Mouse (Mus musculus): ENCODE measurements around the gene Uaca. TPM values are rescaled to one million over a fixed set of nuclear protein-coding genes. Genes with fewer than 3 reads are reported as not detected.
A peak's percentile ranks its signal among the peaks of the same experiment; 100 is the strongest.
"Not testable (repeated sequence)": the region's sequence is repeated elsewhere in the genome, so short reads cannot be mapped to it uniquely, and the experiment has no call there.

The Uaca gene
- polyA plus RNA-seq, 1 experiment from 2014 or later, result 13.6 TPM

DNA sequence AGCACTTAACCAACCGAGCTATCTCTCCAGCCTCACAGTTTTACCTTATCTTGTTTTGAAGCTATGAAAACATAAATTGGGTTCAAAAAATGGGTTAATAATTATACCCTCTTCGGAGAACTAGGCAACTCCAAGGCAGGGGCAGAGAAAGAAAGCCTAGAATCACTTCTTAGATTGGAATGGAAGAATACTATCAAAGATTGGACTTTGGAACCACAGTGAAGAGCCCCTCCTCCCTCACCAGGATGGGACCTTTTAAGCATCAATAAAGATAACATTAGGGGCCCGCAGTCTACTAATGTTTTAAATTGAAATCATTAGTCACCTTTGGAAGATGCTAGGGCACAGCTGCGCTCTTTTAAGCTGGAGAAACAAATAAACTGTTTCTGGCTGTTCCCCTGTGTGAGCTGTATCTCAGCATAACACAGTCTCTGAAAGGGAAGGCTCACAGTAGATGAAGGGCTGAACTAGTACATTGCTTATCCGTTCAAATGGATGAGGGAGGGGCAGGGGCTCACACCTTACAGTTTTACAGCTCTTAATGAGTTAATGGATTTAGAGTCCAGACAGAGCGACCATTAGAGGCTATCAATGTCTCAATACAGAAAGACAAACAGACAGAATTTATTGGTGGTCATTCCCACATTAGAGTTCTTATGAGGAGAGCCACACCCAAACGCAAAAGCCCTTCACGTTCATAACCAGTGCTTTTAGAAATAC is 6.5 kb downstream of the Uaca start:
- no peak overlapping the region for H3K27ac ChIP-seq (ENCODE audit: low read length)
- H3K4me1 ChIP-seq (ENCODE audit: control insufficient read depth, insufficient read depth, low read length), result no peaks in the 10 kb centered on the region
- no peak for ATAC-seq
- WGBS, result 85% methylated on average over 8 of the region's 8 CpGs
- no peak overlapping the region for H3K9ac ChIP-seq (ENCODE audit: low read depth, low read length)
- H3K4me2 ChIP-seq (ENCODE audit: low read length), result no peak overlapping the region
- no peaks in the 10 kb centered on the region for H3K9me3 ChIP-seq (replicated peaks; ENCODE audit: control insufficient read depth, low read length, poor library complexity, severe bottlenecking)
- H3K36me3 ChIP-seq (ENCODE audit: control insufficient read depth, insufficient read depth, low read length), result no peaks in the 10 kb centered on the region
- no peak overlapping the region for H3K4me3 ChIP-seq (ENCODE audit: low read depth, low read length)
- H3K27me3 ChIP-seq (ENCODE audit: control insufficient read depth, insufficient read depth, low read depth, low read length), result no peaks in the 10 kb centered on the region

DNA sequence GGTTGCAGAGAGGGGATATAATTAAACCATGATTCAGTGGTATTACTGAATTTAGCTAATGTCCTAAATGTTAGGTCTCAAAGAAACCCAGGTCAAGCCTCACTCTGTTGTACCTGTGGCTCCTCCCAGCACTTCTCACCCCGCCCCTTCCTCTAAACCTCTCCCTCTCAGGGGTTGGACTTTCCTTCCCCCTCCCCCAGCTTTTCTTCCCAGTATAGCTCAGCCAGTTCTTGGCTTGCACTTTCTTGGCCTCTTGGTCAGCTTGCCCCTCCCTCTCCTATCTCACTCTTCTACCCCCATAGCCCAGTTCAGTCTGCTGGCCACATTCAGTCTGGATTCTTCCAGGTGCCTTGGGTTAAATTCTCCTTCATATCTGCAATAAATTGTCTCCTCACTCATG is 7.4 kb downstream of the Uaca start:
- Histone ChIP-seq H3K4me3 (ENCODE audit: low read depth, low read length) (no peak overlapping the region), H3K9ac (ENCODE audit: low read depth, low read length) (no peak overlapping the region), H3K4me2 (ENCODE audit: low read length) (no peak overlapping the region), H3K4me1 (ENCODE audit: control insufficient read depth, insufficient read depth, low read length) (no peaks in the 10 kb centered on the region), H3K27me3 (ENCODE audit: control insufficient read depth, insufficient read depth, low read depth, low read length) (no peaks in the 10 kb centered on the region), H3K36me3 (ENCODE audit: control insufficient read depth, insufficient read depth, low read length) (no peaks in the 10 kb centered on the region), H3K27ac (ENCODE audit: low read length) (no peak overlapping the region), H3K9me3 (replicated peaks; ENCODE audit: control insufficient read depth, low read length, poor library complexity, severe bottlenecking) (no peaks in the 10 kb centered on the region)
- 60% methylated on average over 1 of the region's 1 CpGs for WGBS
- ATAC-seq, result no peak

DNA sequence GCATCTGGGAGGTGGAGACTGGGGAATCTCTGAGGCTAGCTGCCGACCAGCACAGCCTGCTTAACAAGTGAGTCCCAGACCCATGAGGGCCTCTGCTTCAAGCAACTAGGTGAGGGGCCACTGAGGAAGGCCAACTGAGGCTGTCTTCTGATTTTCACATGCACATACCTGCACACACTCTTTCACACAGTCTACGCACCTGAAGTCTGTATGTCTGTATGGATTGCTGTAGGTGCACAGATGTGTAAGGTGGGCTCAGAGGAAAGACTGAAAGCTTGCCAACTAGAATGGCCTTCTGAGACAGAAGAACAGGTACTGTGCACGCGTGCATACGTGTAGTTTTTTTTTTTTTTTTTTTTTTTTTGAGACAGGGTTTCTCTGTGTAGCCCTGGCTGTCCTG is 8.0 kb downstream of the Uaca start:
- Histone ChIP-seq H3K4me1 (ENCODE audit: control insufficient read depth, insufficient read depth, low read length) (no peaks in the 10 kb centered on the region), H3K27ac (ENCODE audit: low read length) (no peak overlapping the region), H3K36me3 (ENCODE audit: control insufficient read depth, insufficient read depth, low read length) (no peaks in the 10 kb centered on the region), H3K4me2 (ENCODE audit: low read length) (no peak overlapping the region), H3K4me3 (ENCODE audit: low read depth, low read length) (no peak overlapping the region), H3K9me3 (replicated peaks; ENCODE audit: control insufficient read depth, low read length, poor library complexity, severe bottlenecking) (no peaks in the 10 kb centered on the region), H3K27me3 (ENCODE audit: control insufficient read depth, insufficient read depth, low read depth, low read length) (no peaks in the 10 kb centered on the region), H3K9ac (ENCODE audit: low read depth, low read length) (no peak overlapping the region)
- no peak for ATAC-seq
- 97% methylated on average over 5 of the region's 5 CpGs for WGBS

DNA sequence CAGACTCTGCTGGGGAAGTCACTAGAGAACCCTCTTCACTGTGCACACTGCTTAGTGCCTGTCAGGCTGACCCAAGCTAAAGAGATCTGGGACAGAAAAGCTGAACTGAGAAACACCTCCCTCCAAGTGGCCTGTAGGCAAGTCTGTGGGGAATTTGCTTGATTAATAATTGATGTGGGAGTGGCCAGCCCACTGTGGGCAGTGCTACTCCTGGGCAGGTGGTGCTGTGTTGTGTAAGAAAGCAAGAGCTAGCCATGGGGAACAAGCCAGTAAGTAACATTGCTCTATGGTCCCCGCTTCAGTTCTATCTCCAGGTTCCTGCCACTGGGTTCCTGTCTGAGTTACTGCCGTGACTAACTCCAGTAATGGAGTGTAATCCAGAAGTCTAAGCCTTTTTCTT is 11.7 kb downstream of the Uaca start:
- no peak overlapping the region for H3K27ac ChIP-seq (ENCODE audit: low read length)
- 95% methylated on average over 2 of the region's 2 CpGs for WGBS
- H3K4me1 ChIP-seq (ENCODE audit: control insufficient read depth, insufficient read depth, low read length), result no peaks in the 10 kb centered on the region
- no peaks in the 10 kb centered on the region for H3K27me3 ChIP-seq (ENCODE audit: control insufficient read depth, insufficient read depth, low read depth, low read length)
- no peak overlapping the region for H3K4me3 ChIP-seq (ENCODE audit: low read depth, low read length)
- no peaks in the 10 kb centered on the region for H3K36me3 ChIP-seq (ENCODE audit: control insufficient read depth, insufficient read depth, low read length)
- H3K9ac ChIP-seq (ENCODE audit: low read depth, low read length), result no peak overlapping the region
- ATAC-seq, result no peak
- H3K9me3 ChIP-seq (replicated peaks; ENCODE audit: control insufficient read depth, low read length, poor library complexity, severe bottlenecking), result no peaks in the 10 kb centered on the region
- no peak overlapping the region for H3K4me2 ChIP-seq (ENCODE audit: low read length)

DNA sequence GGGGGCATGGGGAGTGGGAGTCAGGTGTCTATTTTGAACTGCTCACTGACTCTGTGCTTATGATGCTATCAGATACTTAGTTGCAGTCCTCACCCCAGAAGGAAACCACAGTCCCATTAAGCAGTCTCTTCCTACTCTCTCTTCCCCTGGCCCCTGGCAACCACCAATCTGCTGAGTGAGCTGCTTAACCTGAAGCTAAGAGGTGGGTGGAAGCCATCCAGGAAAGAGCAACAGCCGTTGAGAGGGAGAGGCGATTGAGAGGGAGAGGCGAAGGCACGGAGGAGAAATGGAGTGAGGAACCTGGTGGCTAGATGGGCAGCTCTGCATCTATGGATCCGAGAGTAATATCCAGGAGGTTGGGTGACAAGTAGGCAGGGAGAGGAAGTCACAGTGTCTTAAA is 13.7 kb downstream of the Uaca start:
- H3K4me1 ChIP-seq (ENCODE audit: control insufficient read depth, insufficient read depth, low read length), result no peaks in the 10 kb centered on the region
- WGBS, result 92% methylated on average over 5 of the region's 5 CpGs

DNA sequence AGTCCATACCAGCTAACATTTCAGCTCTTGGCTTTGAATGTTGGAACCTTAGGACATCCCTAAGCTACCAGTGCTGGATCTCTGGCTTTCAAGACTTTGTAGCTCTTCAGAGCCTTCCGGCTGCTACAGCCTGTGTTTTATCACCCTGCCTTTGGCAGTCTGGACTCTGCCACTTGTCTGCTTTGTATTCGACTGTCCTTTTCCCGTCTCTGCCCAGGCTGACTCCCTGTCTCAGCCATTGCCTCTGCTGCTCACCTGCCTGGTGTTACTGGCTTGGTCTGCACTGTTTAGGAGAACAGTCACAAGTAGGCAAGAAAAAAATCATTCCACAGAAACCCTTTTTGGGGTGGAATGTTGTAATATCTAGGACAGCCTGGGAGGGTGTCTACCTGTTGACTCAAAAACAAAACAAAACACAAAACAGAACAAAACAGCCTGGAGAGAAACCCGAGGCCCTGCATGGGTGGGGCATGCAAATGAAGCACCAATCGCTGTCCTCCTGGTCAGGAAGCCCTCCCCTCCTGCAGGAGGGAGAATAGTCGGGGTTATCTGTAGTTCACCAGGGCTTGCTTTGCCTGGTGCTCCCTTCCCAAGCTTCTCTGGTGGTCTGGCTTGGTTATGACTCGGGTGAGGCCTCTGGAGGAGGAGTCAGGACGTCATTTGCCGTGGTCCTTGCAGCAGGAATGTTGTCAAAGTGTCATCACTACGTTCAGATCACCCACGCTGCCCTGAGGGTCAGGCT is 19.0 kb downstream of the Uaca start:
- Histone ChIP-seq H3K4me1 (ENCODE audit: control insufficient read depth, insufficient read depth, low read length) (no peaks in the 10 kb centered on the region), H3K27me3 (ENCODE audit: control insufficient read depth, insufficient read depth, low read depth, low read length) (no peaks in the 10 kb centered on the region), H3K27ac (ENCODE audit: low read length) (no peak overlapping the region), H3K4me2 (ENCODE audit: low read length) (0 out of 2 replicates have a peak overlapping the region, but pooled peaks have one; percentile 3), H3K36me3 (ENCODE audit: control insufficient read depth, insufficient read depth, low read length) (no peaks in the 10 kb centered on the region), H3K9me3 (replicated peaks; ENCODE audit: control insufficient read depth, low read length, poor library complexity, severe bottlenecking) (no peaks in the 10 kb centered on the region), H3K9ac (ENCODE audit: low read depth, low read length) (no peak overlapping the region), H3K4me3 (ENCODE audit: low read depth, low read length) (no peak overlapping the region)
- no peak for ATAC-seq
- 15% methylated on average over 11 of the region's 11 CpGs for WGBS

More for the DNA sequence above, 13.7 kb downstream of the Uaca start:
- no peaks in the 10 kb centered on the region for H3K9me3 ChIP-seq (replicated peaks; ENCODE audit: control insufficient read depth, low read length, poor library complexity, severe bottlenecking)
- no peak overlapping the region for H3K4me3 ChIP-seq (ENCODE audit: low read depth, low read length)
- no peaks in the 10 kb centered on the region for H3K27me3 ChIP-seq (ENCODE audit: control insufficient read depth, insufficient read depth, low read depth, low read length)
- H3K36me3 ChIP-seq (ENCODE audit: control insufficient read depth, insufficient read depth, low read length), result no peaks in the 10 kb centered on the region
- H3K27ac ChIP-seq (ENCODE audit: low read length), result no peak overlapping the region
- ATAC-seq, result no peak
- no peak overlapping the region for H3K9ac ChIP-seq (ENCODE audit: low read depth, low read length)
- H3K4me2 ChIP-seq (ENCODE audit: low read length), result no peak overlapping the region

DNA sequence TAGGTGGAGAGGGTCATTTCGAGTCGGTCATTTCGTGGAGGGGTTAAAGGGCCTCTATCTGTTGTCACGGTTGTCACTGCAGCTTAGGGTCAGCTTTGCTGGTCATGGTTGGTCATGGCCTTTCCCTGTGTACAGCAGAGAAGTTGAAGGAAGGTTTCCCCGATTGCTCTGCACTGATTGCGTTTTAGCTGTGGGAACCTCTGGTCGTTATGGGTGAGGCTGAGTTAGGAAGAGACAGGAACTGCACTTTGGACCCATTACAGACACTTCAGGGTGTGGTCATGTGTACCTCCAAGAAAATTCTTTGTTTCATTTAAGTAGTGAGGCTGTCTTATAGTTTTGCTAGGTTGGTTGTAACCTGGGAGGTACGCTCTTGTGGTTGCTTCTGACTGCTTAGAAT is 21.2 kb downstream of the Uaca start:
- no peaks in the 10 kb centered on the region for H3K4me1 ChIP-seq (ENCODE audit: control insufficient read depth, insufficient read depth, low read length)
- 71% methylated on average over 8 of the region's 8 CpGs for WGBS

DNA sequence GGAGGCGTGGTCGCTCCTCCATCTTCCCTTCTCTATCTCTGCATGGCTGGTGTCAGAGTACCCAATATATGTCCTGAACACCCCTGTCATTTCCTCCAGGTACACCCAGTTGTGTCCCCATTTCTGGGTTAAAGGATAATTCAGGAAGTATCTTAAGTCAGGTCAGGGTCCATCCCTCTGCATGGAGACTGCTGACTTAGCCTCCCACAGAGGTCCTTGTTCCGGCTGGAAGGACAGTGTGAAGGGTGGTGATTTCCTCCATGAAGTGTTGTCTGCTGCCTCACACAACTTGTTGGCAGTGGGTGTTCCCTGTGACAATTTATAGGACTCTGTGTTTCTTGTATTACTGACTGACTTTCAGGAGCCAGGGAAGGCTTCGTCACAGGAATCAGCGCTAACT is 23.2 kb downstream of the Uaca start:
- no peak overlapping the region for H3K9ac ChIP-seq (ENCODE audit: low read depth, low read length)
- no peaks in the 10 kb centered on the region for H3K36me3 ChIP-seq (ENCODE audit: control insufficient read depth, insufficient read depth, low read length)
- H3K4me1 ChIP-seq (ENCODE audit: control insufficient read depth, insufficient read depth, low read length), result no peaks in the 10 kb centered on the region
- no peak for ATAC-seq
- 88% methylated on average over 5 of the region's 5 CpGs for WGBS
- H3K4me2 ChIP-seq (ENCODE audit: low read length), result no peak overlapping the region
- no peak overlapping the region for H3K27ac ChIP-seq (ENCODE audit: low read length)
- no peaks in the 10 kb centered on the region for H3K9me3 ChIP-seq (replicated peaks; ENCODE audit: control insufficient read depth, low read length, poor library complexity, severe bottlenecking)
- no peak overlapping the region for H3K4me3 ChIP-seq (ENCODE audit: low read depth, low read length)
- no peaks in the 10 kb centered on the region for H3K27me3 ChIP-seq (ENCODE audit: control insufficient read depth, insufficient read depth, low read depth, low read length)

More for the DNA sequence above, 21.2 kb downstream of the Uaca start:
- Histone ChIP-seq H3K27ac (ENCODE audit: low read length) (no peak overlapping the region), H3K36me3 (ENCODE audit: control insufficient read depth, insufficient read depth, low read length) (no peaks in the 10 kb centered on the region), H3K4me2 (ENCODE audit: low read length) (no peak overlapping the region), H3K9ac (ENCODE audit: low read depth, low read length) (no peak overlapping the region), H3K27me3 (ENCODE audit: control insufficient read depth, insufficient read depth, low read depth, low read length) (no peaks in the 10 kb centered on the region), H3K4me3 (ENCODE audit: low read depth, low read length) (no peak overlapping the region), H3K9me3 (replicated peaks; ENCODE audit: control insufficient read depth, low read length, poor library complexity, severe bottlenecking) (no peaks in the 10 kb centered on the region)
- ATAC-seq, result no peak

DNA sequence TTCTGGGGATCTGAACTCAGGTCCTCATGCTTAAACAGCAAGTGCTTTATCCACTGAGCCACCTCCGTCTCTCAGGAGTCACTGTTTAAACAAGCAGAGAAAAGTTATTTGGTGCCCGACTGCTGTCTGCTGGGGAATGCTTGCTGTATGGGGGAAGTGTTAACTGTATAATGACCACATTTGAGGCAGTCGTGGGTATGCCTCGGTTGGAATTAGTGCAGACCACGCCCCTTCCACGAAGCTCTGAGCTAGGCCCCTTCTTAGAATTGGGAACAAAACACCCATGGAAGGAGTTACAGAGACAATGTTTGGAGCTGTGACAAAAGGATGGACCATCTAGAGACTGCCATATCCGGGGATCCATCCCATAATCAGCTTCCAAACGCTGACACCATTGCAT is 24.2 kb downstream of the Uaca start:
- H3K9ac ChIP-seq (ENCODE audit: low read depth, low read length); H3K4me3 ChIP-seq (ENCODE audit: low read depth, low read length); ATAC-seq; H3K27me3 ChIP-seq (ENCODE audit: control insufficient read depth, insufficient read depth, low read depth, low read length); H3K9me3 ChIP-seq (replicated peaks; ENCODE audit: control insufficient read depth, low read length, poor library complexity, severe bottlenecking); H3K4me2 ChIP-seq (ENCODE audit: low read length); H3K36me3 ChIP-seq (ENCODE audit: control insufficient read depth, insufficient read depth, low read length); H3K27ac ChIP-seq (ENCODE audit: low read length); H3K4me1 ChIP-seq (ENCODE audit: control insufficient read depth, insufficient read depth, low read length): not testable (repeated sequence)
- WGBS, result 46% methylated on average over 7 of the region's 8 CpGs

All from midbrain, embryonic 16.5 days (tissue).